Mouse (Mus musculus): ENCODE data around the gene Nav2. TPM values are rescaled to one million over a fixed set of nuclear protein-coding genes. Genes with fewer than 3 reads are reported as not detected.
A peak's percentile ranks its signal among the peaks of the same experiment; 100 is the strongest.

Nav2 gene
- total RNA-seq, 2 experiments from 2014 or later, result 1.4 TPM

GRCm38 (mm10) chr7:48991911-48992552 is 83.5 kb downstream of the Nav2 start:
- peak; percentile 97 for ATAC-seq (replicated peaks; ENCODE audit: low FRiP score, low TSS enrichment, poor library complexity, severe bottlenecking)

- no peak for ATAC-seq (replicated peaks; ENCODE audit: low FRiP score, low TSS enrichment, poor library complexity, severe bottlenecking)
Measured at GRCm38 (mm10) chr7:48995171-48995570, 86.7 kb downstream of the Nav2 start.

- ATAC-seq (replicated peaks; ENCODE audit: low FRiP score, low TSS enrichment, poor library complexity, severe bottlenecking), result no peak
Measured at GRCm38 (mm10) chr7:48995701-48996100, 87.2 kb downstream of the Nav2 start.

- ATAC-seq (replicated peaks; ENCODE audit: low FRiP score, low TSS enrichment, poor library complexity, severe bottlenecking), result no peak
Measured at GRCm38 (mm10) chr7:48996829-48997228, 88.3 kb downstream of the Nav2 start.

GRCm38 (mm10) chr7:48998097-48998496 is 89.6 kb downstream of the Nav2 start:
- no peak for ATAC-seq (replicated peaks; ENCODE audit: low FRiP score, low TSS enrichment, poor library complexity, severe bottlenecking)

GRCm38 (mm10) chr7:48998595-48998994 is 90.1 kb downstream of the Nav2 start:
- ATAC-seq (replicated peaks; ENCODE audit: low FRiP score, low TSS enrichment, poor library complexity, severe bottlenecking), result no peak

- ATAC-seq (replicated peaks; ENCODE audit: low FRiP score, low TSS enrichment, poor library complexity, severe bottlenecking), result no peak
Measured at GRCm38 (mm10) chr7:49000816-49001215, 92.3 kb downstream of the Nav2 start.

GRCm38 (mm10) chr7:49004402-49004801 is 95.9 kb downstream of the Nav2 start:
- ATAC-seq (replicated peaks; ENCODE audit: low FRiP score, low TSS enrichment, poor library complexity, severe bottlenecking), result no peak

GRCm38 (mm10) chr7:49006886-49007285 is 98.4 kb downstream of the Nav2 start:
- no peak for ATAC-seq (replicated peaks; ENCODE audit: low FRiP score, low TSS enrichment, poor library complexity, severe bottlenecking)

GRCm38 (mm10) chr7:49010739-49011138 is 102.2 kb downstream of the Nav2 start:
- no peak for ATAC-seq (replicated peaks; ENCODE audit: low FRiP score, low TSS enrichment, poor library complexity, severe bottlenecking)

- ATAC-seq (replicated peaks; ENCODE audit: low FRiP score, low TSS enrichment, poor library complexity, severe bottlenecking), result peak; percentile 80
Measured at GRCm38 (mm10) chr7:49012027-49012426, 103.5 kb downstream of the Nav2 start.

- no peak for ATAC-seq (replicated peaks; ENCODE audit: low FRiP score, low TSS enrichment, poor library complexity, severe bottlenecking)
Measured at GRCm38 (mm10) chr7:49014480-49014879, 106.0 kb downstream of the Nav2 start.

GRCm38 (mm10) chr7:49015297-49015696 is 106.8 kb downstream of the Nav2 start:
- no peak for ATAC-seq (replicated peaks; ENCODE audit: low FRiP score, low TSS enrichment, poor library complexity, severe bottlenecking)

- ATAC-seq (replicated peaks; ENCODE audit: low FRiP score, low TSS enrichment, poor library complexity, severe bottlenecking), result no peak
Measured at GRCm38 (mm10) chr7:49016088-49016487, 107.6 kb downstream of the Nav2 start.

- ATAC-seq (replicated peaks; ENCODE audit: low FRiP score, low TSS enrichment, poor library complexity, severe bottlenecking), result no peak
Measured at GRCm38 (mm10) chr7:49017794-49018193, 109.3 kb downstream of the Nav2 start.

- peak; percentile 26; the same call in 1 of the 2 replicates for ATAC-seq (replicated peaks; ENCODE audit: low FRiP score, low TSS enrichment, poor library complexity, severe bottlenecking)
Measured at GRCm38 (mm10) chr7:49018478-49018914, 110.0 kb downstream of the Nav2 start.

GRCm38 (mm10) chr7:49025026-49025815 is 116.7 kb downstream of the Nav2 start:
- ATAC-seq (replicated peaks; ENCODE audit: low FRiP score, low TSS enrichment, poor library complexity, severe bottlenecking), result no peak

- no peak for ATAC-seq (replicated peaks; ENCODE audit: low FRiP score, low TSS enrichment, poor library complexity, severe bottlenecking)
Measured at GRCm38 (mm10) chr7:49025991-49026390, 117.5 kb downstream of the Nav2 start.

- no peak for ATAC-seq (replicated peaks; ENCODE audit: low FRiP score, low TSS enrichment, poor library complexity, severe bottlenecking)
Measured at GRCm38 (mm10) chr7:49026466-49026865, 118.0 kb downstream of the Nav2 start.

GRCm38 (mm10) chr7:49029282-49030012 is 120.9 kb downstream of the Nav2 start:
- no peak for ATAC-seq (replicated peaks; ENCODE audit: low FRiP score, low TSS enrichment, poor library complexity, severe bottlenecking)

Measured in megakaryocyte-erythroid progenitor cell, adult 5-6 weeks (primary cell).